Mouse (Mus musculus): Measurements from ENCODE around the gene Slc26a3. TPM values are rescaled to one million over a fixed set of nuclear protein-coding genes. Genes with fewer than 3 reads are reported as not detected.
"Not testable (repeated sequence)": the region's sequence is repeated elsewhere in the genome, so short reads cannot be mapped to it uniquely, and the experiment has no call there.

The Slc26a3 gene
- total and polyA plus RNA-seq, 3 experiments = 0.07 TPM; not detected in 2

GRCm38 (mm10) chr12:31458474-31458873, 67.8 kb downstream of the Slc26a3 start:
- Histone ChIP-seq H3K79me2 (ENCODE audit: control insufficient read depth, insufficient read depth, low read length, poor library complexity) (no peaks in the 10 kb centered on the region), H3K4me1 (ENCODE audit: control insufficient read depth in 1 of 2, insufficient read depth in 2 of 2, low read length in 2 of 2) (no peaks in the 10 kb centered on the region), H3K9me3 (replicated peaks; ENCODE audit: insufficient read depth, low read length) (no peaks in the 10 kb centered on the region), H3K9ac (ENCODE audit: control insufficient read depth, low read depth, low read length, poor library complexity, severe bottlenecking) (no peak overlapping the region), H3K27me3 (ENCODE audit: control insufficient read depth in 1 of 2, insufficient read depth in 2 of 2, low read length in 2 of 2) (no peaks in the 10 kb centered on the region; a peak in 1 of 4 replicates), H3K4me3 (ENCODE audit: control insufficient read depth in 1 of 2, insufficient read depth in 1 of 2, low read depth in 2 of 2, low read length in 2 of 2) (no peak overlapping the region), H3K36me3 (ENCODE audit: control insufficient read depth in 1 of 2, insufficient read depth in 2 of 2, low read length in 2 of 2) (no peaks in the 10 kb centered on the region), H3K27ac (ENCODE audit: control insufficient read depth, low read depth, low read length) (no peak overlapping the region)
- DNase-seq (ENCODE audit: low read depth, low spot score) = no peak
- no peak for TF ChIP-seq CTCF (IDR thresholded peaks at IDR 0.05 in 2 of 3, conservative IDR thresholded peaks at IDR 0.05 in 1 of 3; ENCODE audit: control insufficient read depth in 1 of 3, insufficient read depth in 1 of 3, low read depth in 2 of 3, low read length in 3 of 3, poor library complexity in 1 of 3, severe bottlenecking in 1 of 3)
- no peak for TF ChIP-seq TBP (IDR thresholded peaks at IDR 0.05; ENCODE audit: low read depth, low read length)
- TF ChIP-seq ZC3H11A (IDR thresholded peaks at IDR 0.05; ENCODE audit: low read depth, low read length) = no peak
- no peak for TF ChIP-seq POLR2AphosphoS5 (IDR thresholded peaks at IDR 0.05; ENCODE audit: borderline replicate concordance, low read depth, low read length)
- TF ChIP-seq MYC (IDR thresholded peaks at IDR 0.05; ENCODE audit: low read depth, low read length) = no peak

DNA sequence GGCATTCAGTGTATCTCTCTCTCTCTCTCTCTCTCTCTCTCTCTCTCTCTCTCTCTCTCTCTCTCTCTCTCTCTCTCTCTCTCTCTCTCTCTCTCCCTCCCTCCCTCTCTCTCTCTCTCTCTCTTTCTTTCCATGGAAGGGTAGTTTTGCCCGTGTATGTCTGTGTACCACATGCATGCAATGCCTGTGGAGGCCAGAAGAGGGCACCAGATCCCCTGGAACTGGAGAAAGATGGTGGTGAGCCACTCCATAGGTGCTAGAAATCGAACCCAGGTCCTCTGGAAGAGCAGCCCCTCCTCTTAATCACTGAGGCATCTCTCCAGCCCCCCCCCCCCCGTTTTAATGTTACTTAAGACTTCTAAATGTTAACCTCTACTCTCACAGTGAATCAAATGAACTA, 69.6 kb downstream of the Slc26a3 start:
- H3K4me1 ChIP-seq (ENCODE audit: control insufficient read depth in 1 of 2, insufficient read depth in 2 of 2, low read length in 2 of 2); H3K27ac ChIP-seq (ENCODE audit: control insufficient read depth, low read depth, low read length); H3K36me3 ChIP-seq (ENCODE audit: control insufficient read depth in 1 of 2, insufficient read depth in 2 of 2, low read length in 2 of 2); H3K4me3 ChIP-seq (ENCODE audit: control insufficient read depth in 1 of 2, insufficient read depth in 1 of 2, low read depth in 2 of 2, low read length in 2 of 2); H3K27me3 ChIP-seq (ENCODE audit: control insufficient read depth in 1 of 2, insufficient read depth in 2 of 2, low read length in 2 of 2); H3K79me2 ChIP-seq (ENCODE audit: control insufficient read depth, insufficient read depth, low read length, poor library complexity); H3K9ac ChIP-seq (ENCODE audit: control insufficient read depth, low read depth, low read length, poor library complexity, severe bottlenecking); H3K9me3 ChIP-seq (replicated peaks; ENCODE audit: insufficient read depth, low read length): not testable (repeated sequence)
- peak; percentile 39 for DNase-seq (ENCODE audit: low read depth, low spot score)
- peak; percentile 61 for TF ChIP-seq RAD21 (IDR thresholded peaks at IDR 0.05; ENCODE audit: low read depth, low read length)
- peak; percentile 52 to 79 (median 64); a peak in 5 of 6 replicates for TF ChIP-seq CTCF (IDR thresholded peaks at IDR 0.05 in 2 of 3, conservative IDR thresholded peaks at IDR 0.05 in 1 of 3; ENCODE audit: control insufficient read depth in 1 of 3, insufficient read depth in 1 of 3, low read depth in 2 of 3, low read length in 3 of 3, poor library complexity in 1 of 3, severe bottlenecking in 1 of 3)
- peak; percentile 53 for TF ChIP-seq SMC3 (IDR thresholded peaks at IDR 0.05; ENCODE audit: low read depth, low read length)
- 0 out of 2 replicates have a peak, but pooled peaks have one; percentile 22 for TF ChIP-seq ZC3H11A (IDR thresholded peaks at IDR 0.05; ENCODE audit: low read depth, low read length)

DNA sequence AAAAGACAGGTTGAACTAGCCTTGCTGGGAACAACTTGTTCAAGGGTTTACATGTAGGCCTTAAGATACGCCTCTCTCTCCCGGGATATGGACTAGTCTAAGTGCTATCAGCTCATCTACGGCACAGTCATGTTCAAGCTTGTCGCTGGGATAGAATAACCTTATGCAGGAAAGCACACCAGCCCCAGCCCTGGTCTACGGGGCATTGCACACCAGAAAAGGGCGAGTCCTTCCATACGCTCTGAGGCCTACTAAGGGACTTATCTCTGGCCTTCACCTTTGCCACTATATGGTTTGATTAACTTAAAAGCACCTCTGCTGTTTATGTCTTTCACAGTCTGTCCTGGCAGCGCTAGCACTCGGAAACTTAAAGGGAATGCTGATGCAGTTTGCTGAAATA, 70.7 kb downstream of the Slc26a3 start:
- no peak for TF ChIP-seq GABPA (IDR thresholded peaks at IDR 0.05; ENCODE audit: low read depth, low read length)
- TF ChIP-seq MAFK (IDR thresholded peaks at IDR 0.05; ENCODE audit: borderline replicate concordance, low read depth, low read length) = no peak
- no peak for TF ChIP-seq USF1 (IDR thresholded peaks at IDR 0.05; ENCODE audit: low read depth, low read length)
- no peak for TF ChIP-seq MAZ (IDR thresholded peaks at IDR 0.05; ENCODE audit: low read depth, low read length)
- no peak for TF ChIP-seq NRF1 (IDR thresholded peaks at IDR 0.05; ENCODE audit: insufficient read depth, low read depth, low read length, poor library complexity, severe bottlenecking)
- TF ChIP-seq TBP (IDR thresholded peaks at IDR 0.05; ENCODE audit: low read depth, low read length) = no peak
- TF ChIP-seq UBTF (IDR thresholded peaks at IDR 0.05; ENCODE audit: borderline replicate concordance, insufficient read depth, low read depth, low read length) = no peak
- no peak for TF ChIP-seq POLR2A (IDR thresholded peaks at IDR 0.05; ENCODE audit: control insufficient read depth in 1 of 2, insufficient read depth in 1 of 2, low read depth in 1 of 2, low read length in 2 of 2, poor library complexity in 1 of 2)
- TF ChIP-seq CHD1 (IDR thresholded peaks at IDR 0.05; ENCODE audit: low read depth, low read length) = no peak
- TF ChIP-seq ZC3H11A (IDR thresholded peaks at IDR 0.05; ENCODE audit: low read depth, low read length) = no peak
- no peak for TF ChIP-seq ZKSCAN1 (IDR thresholded peaks at IDR 0.05; ENCODE audit: low read depth, low read length)
- TF ChIP-seq CHD2 (IDR thresholded peaks at IDR 0.05; ENCODE audit: low read length) = no peak
- no peak for TF ChIP-seq GATA1 (IDR thresholded peaks at IDR 0.05; ENCODE audit: low read depth, low read length)
- no peak for TF ChIP-seq TCF12 (IDR thresholded peaks at IDR 0.05; ENCODE audit: low read depth, low read length)
- TF ChIP-seq MXI1 (IDR thresholded peaks at IDR 0.05; ENCODE audit: low read depth, low read length) = no peak
- no peak for TF ChIP-seq CTCF (IDR thresholded peaks at IDR 0.05 in 2 of 3, conservative IDR thresholded peaks at IDR 0.05 in 1 of 3; ENCODE audit: control insufficient read depth in 1 of 3, insufficient read depth in 1 of 3, low read depth in 2 of 3, low read length in 3 of 3, poor library complexity in 1 of 3, severe bottlenecking in 1 of 3)
- no peak for TF ChIP-seq E2F4 (IDR thresholded peaks at IDR 0.05; ENCODE audit: borderline replicate concordance, low read depth, low read length)

More for the DNA sequence above, 70.7 kb downstream of the Slc26a3 start:
- H3K4me1 ChIP-seq (ENCODE audit: control insufficient read depth in 1 of 2, insufficient read depth in 2 of 2, low read length in 2 of 2) = no peaks in the 10 kb centered on the region
- no peak overlapping the region for H3K9ac ChIP-seq (ENCODE audit: control insufficient read depth, low read depth, low read length, poor library complexity, severe bottlenecking)
- H3K27ac ChIP-seq (ENCODE audit: control insufficient read depth, low read depth, low read length) = no peak overlapping the region
- H3K4me3 ChIP-seq (ENCODE audit: control insufficient read depth in 1 of 2, insufficient read depth in 1 of 2, low read depth in 2 of 2, low read length in 2 of 2) = no peak overlapping the region
- H3K36me3 ChIP-seq (ENCODE audit: control insufficient read depth in 1 of 2, insufficient read depth in 2 of 2, low read length in 2 of 2) = no peaks in the 10 kb centered on the region
- no peaks in the 10 kb centered on the region; a peak in 1 of 4 replicates for H3K27me3 ChIP-seq (ENCODE audit: control insufficient read depth in 1 of 2, insufficient read depth in 2 of 2, low read length in 2 of 2)
- no peaks in the 10 kb centered on the region for H3K79me2 ChIP-seq (ENCODE audit: control insufficient read depth, insufficient read depth, low read length, poor library complexity)
- H3K9me3 ChIP-seq (replicated peaks; ENCODE audit: insufficient read depth, low read length) = no peaks in the 10 kb centered on the region
- no peak for DNase-seq (ENCODE audit: low read depth, low spot score)
